Comparison of ENCODE assay signal across 11 mouse cellular contexts in genomic region chr11:75619133-75619532, GRCm38 (mm10). TPM values are rescaled to one million over a fixed set of nuclear protein-coding genes. Genes with fewer than 3 reads are reported as not detected.
DNase-seq lines count a peak whose midpoint lies in the region; ATAC-seq and TF ChIP-seq lines count a peak whose summit lies in the region.
"Had no signal": no experiment of that assay in that cellular context is flagged by ENCODE, and none has a peak within 500 bp of the region (broad histone marks: within the 10 kb centered on the region; RNA-seq: fewer than 3 reads in every experiment).

No protein-coding gene starts in this region.

- H3K4me1 ChIP-seq in midbrain, postnatal 0 days (ENCODE audit: insufficient read depth, low read length): no peaks in the 10 kb centered on the region
- no peaks in the 10 kb centered on the region for H3K4me1 ChIP-seq in midbrain, embryonic 13.5 days (replicated peaks)
- H3K4me1 ChIP-seq: embryonic facial prominence, embryonic 12.5 days had no signal

- H3K27me3 ChIP-seq in midbrain, postnatal 0 days (ENCODE audit: insufficient read depth, low read length): no peaks in the 10 kb centered on the region
- no peaks in the 10 kb centered on the region for H3K27me3 ChIP-seq in midbrain, embryonic 13.5 days
- H3K27me3 ChIP-seq: embryonic facial prominence, embryonic 12.5 days; liver, embryonic 13.5 days had no signal

- no peak overlapping the region for H3K4me3 ChIP-seq in midbrain, postnatal 0 days (ENCODE audit: low read depth, low read length)
- no peak overlapping the region for H3K4me3 ChIP-seq in midbrain, embryonic 13.5 days (replicated peaks)
- H3K4me3 ChIP-seq: embryonic facial prominence, embryonic 12.5 days; liver, embryonic 13.5 days had no signal

- H3K9ac ChIP-seq in midbrain, postnatal 0 days (replicated peaks; ENCODE audit: low read length, poor library complexity, severe bottlenecking): no peak overlapping the region
- no peak overlapping the region for H3K9ac ChIP-seq in midbrain, embryonic 13.5 days (replicated peaks)
- H3K9ac ChIP-seq: embryonic facial prominence, embryonic 12.5 days; liver, embryonic 13.5 days had no signal

- intact Hi-C loops in gastrocnemius, postnatal 14 days (cut with DNase I; ENCODE audit: low total_unique reads): no loop called here
- intact Hi-C loops in left cerebral cortex, postnatal 36 days (cut with DNase I): no loop called here

- TF ChIP-seq CTCF in midbrain, postnatal 0 days (IDR thresholded peaks at IDR 0.05): peak; percentile 49

- H3K4me2 ChIP-seq in midbrain, postnatal 0 days (ENCODE audit: low read depth, low read length, poor library complexity, severe bottlenecking): no peak overlapping the region
- H3K4me2 ChIP-seq in midbrain, embryonic 13.5 days (replicated peaks): no peak overlapping the region
- H3K4me2 ChIP-seq: embryonic facial prominence, embryonic 12.5 days; liver, embryonic 13.5 days had no signal

- WGBS in midbrain, postnatal 0 days: 89% methylated on average over 5 of the region's 5 CpGs
- WGBS in midbrain, embryonic 13.5 days: 82% methylated on average over 5 of the region's 5 CpGs

- peaks cover 30% of the 10 kb centered on the region for H3K36me3 ChIP-seq in midbrain, postnatal 0 days (ENCODE audit: insufficient read depth, low read length)
- H3K36me3 ChIP-seq in midbrain, embryonic 13.5 days: peaks cover 78% of the 10 kb centered on the region

- peak; percentile 39 for DNase-seq in gastrocnemius, postnatal 14 days
- DNase-seq in gastrocnemius, adult 8-10 months (ENCODE audit: low spot score in 2 of 2): no peak
- no peak for DNase-seq in midbrain, postnatal 0 days (ENCODE audit: low spot score)
- DNase-seq in thymus, postnatal 36 days: peak; percentile 58
- no peak for DNase-seq in left cerebral cortex, postnatal 36 days (ENCODE audit: low spot score in 2 of 2)
- DNase-seq: liver, embryonic 13.5 days; retina, postnatal 1 day had no signal

- H3K27ac ChIP-seq in midbrain, postnatal 0 days (ENCODE audit: low read depth, low read length): no peak overlapping the region
- no peak overlapping the region for H3K27ac ChIP-seq in midbrain, embryonic 13.5 days
- H3K27ac ChIP-seq: embryonic facial prominence, embryonic 12.5 days; liver, embryonic 13.5 days had no signal

- ATAC-seq in midbrain, postnatal 0 days (ENCODE audit: low FRiP score): no peak
- ATAC-seq in midbrain, embryonic 13.5 days: no peak
- 0 out of 2 replicates have a peak, but pooled peaks have one; percentile 40 for ATAC-seq in erythroid progenitor cell, adult 5-6 weeks (replicated peaks; ENCODE audit: low FRiP score, poor library complexity, severe bottlenecking)
- no peak for ATAC-seq in inflammation-experienced regulatory T-cells, adult 6 months

- no peaks in the 10 kb centered on the region for H3K9me3 ChIP-seq in midbrain, postnatal 0 days (ENCODE audit: low read length)
- H3K9me3 ChIP-seq in midbrain, embryonic 13.5 days: no peaks in the 10 kb centered on the region
- H3K9me3 ChIP-seq: embryonic facial prominence, embryonic 12.5 days; liver, embryonic 13.5 days had no signal

RNA-seq across cellular contexts. Expression of gene Inpp5k, which starts 11.7 kb away (rescaled TPM):
- total RNA-seq in gastrocnemius, postnatal 14 days (2021): 10 to 100 TPM; 17.0 to 23.0 TPM
- total RNA-seq in gastrocnemius, adult 8-10 months (2022): 10 to 100 TPM; 20.2 to 25.3 (median 23.6) TPM
- total RNA-seq in midbrain, postnatal 0 days (2014; rRNA removed): 50.0 and 50.2 TPM in 2 replicates
- polyA plus RNA-seq in midbrain, postnatal 0 days (2015; fragmentation: Nextera tagmentation; extraction: Ambion mirVana): 43.7 and 49.9 TPM in 2 replicates
- polyA plus RNA-seq in midbrain, embryonic 13.5 days (2015; fragmentation: Nextera tagmentation; extraction: Ambion mirVana): 41.9 and 43.4 TPM in 2 replicates
- 36.8 and 78.8 TPM in 2 replicates for total RNA-seq in erythroid progenitor cell, adult 5-6 weeks (2015; ENCODE audit: low replicate concordance)
- 38.4 and 46.3 TPM in 2 replicates for total RNA-seq in erythroid progenitor cell, adult 5-6 weeks (2017; ENCODE audit: low replicate concordance)
- polyA plus RNA-seq in inflammation-experienced regulatory T-cells, adult 6 months (2017; shearing (Covaris generic)): 100 to 1,000 TPM; 110 to 156 (median 133) TPM
- 10 to 100 TPM; 39.1 to 43.1 TPM for total RNA-seq in left cerebral cortex, postnatal 36 days (2021)

RNA-seq across cellular contexts. Expression of gene Myo1c, which starts 31.2 kb away (rescaled TPM):
- total RNA-seq in gastrocnemius, postnatal 14 days (2021): 10 to 100 TPM; 50.5 to 51.8 TPM
- 10 to 100 TPM; 29.7 to 34.7 (median 32.1) TPM for total RNA-seq in gastrocnemius, adult 8-10 months (2022)
- 19.3 and 22.8 TPM in 2 replicates for total RNA-seq in midbrain, postnatal 0 days (2014; rRNA removed)
- 7.7 and 7.8 TPM in 2 replicates for polyA plus RNA-seq in midbrain, postnatal 0 days (2015; fragmentation: Nextera tagmentation; extraction: Ambion mirVana)
- polyA plus RNA-seq in midbrain, embryonic 13.5 days (2015; fragmentation: Nextera tagmentation; extraction: Ambion mirVana): 6.5 and 7.6 TPM in 2 replicates
- total RNA-seq in erythroid progenitor cell, adult 5-6 weeks (2015; ENCODE audit: low replicate concordance): 15.5 and 22.2 TPM in 2 replicates
- 17.3 and 21.2 TPM in 2 replicates for total RNA-seq in erythroid progenitor cell, adult 5-6 weeks (2017; ENCODE audit: low replicate concordance)
- polyA plus RNA-seq in inflammation-experienced regulatory T-cells, adult 6 months (2017; shearing (Covaris generic)): 10 to 100 TPM; 15.6 to 24.5 (median 23.1) TPM
- total RNA-seq in left cerebral cortex, postnatal 36 days (2021): 10 to 100 TPM; 18.0 to 20.7 TPM

RNA-seq across cellular contexts. Expression of gene Pitpna, which starts 31.2 kb away (rescaled TPM):
- 100 to 1,000 TPM; 176 to 185 TPM for total RNA-seq in gastrocnemius, postnatal 14 days (2021)
- total RNA-seq in gastrocnemius, adult 8-10 months (2022): 100 to 1,000 TPM; 153 to 214 (median 207) TPM
- 105 and 108 TPM in 2 replicates for total RNA-seq in midbrain, postnatal 0 days (2014; rRNA removed)
- polyA plus RNA-seq in midbrain, postnatal 0 days (2015; fragmentation: Nextera tagmentation; extraction: Ambion mirVana): 91.7 and 106 TPM in 2 replicates
- 77.8 and 99.2 TPM in 2 replicates for polyA plus RNA-seq in midbrain, embryonic 13.5 days (2015; fragmentation: Nextera tagmentation; extraction: Ambion mirVana)
- total RNA-seq in erythroid progenitor cell, adult 5-6 weeks (2015; ENCODE audit: low replicate concordance): 39.8 and 49.4 TPM in 2 replicates
- total RNA-seq in erythroid progenitor cell, adult 5-6 weeks (2017; ENCODE audit: low replicate concordance): 18.0 and 33.4 TPM in 2 replicates
- 10 to 100 TPM; 30.5 to 50.5 (median 40.2) TPM for polyA plus RNA-seq in inflammation-experienced regulatory T-cells, adult 6 months (2017; shearing (Covaris generic))
- total RNA-seq in left cerebral cortex, postnatal 36 days (2021): 100 to 1,000 TPM; 315 to 349 TPM

RNA-seq across cellular contexts. Expression of gene Crk, which starts 59.9 kb away (rescaled TPM):
- 10 to 100 TPM; 44.6 to 45.4 TPM for total RNA-seq in gastrocnemius, postnatal 14 days (2021)
- total RNA-seq in gastrocnemius, adult 8-10 months (2022): 10 to 100 TPM; 48.7 to 68.4 (median 50.0) TPM
- total RNA-seq in midbrain, postnatal 0 days (2014; rRNA removed): 79.5 and 90.1 TPM in 2 replicates
- polyA plus RNA-seq in midbrain, postnatal 0 days (2015; fragmentation: Nextera tagmentation; extraction: Ambion mirVana): 71.6 and 75.0 TPM in 2 replicates
- 129 and 130 TPM in 2 replicates for polyA plus RNA-seq in midbrain, embryonic 13.5 days (2015; fragmentation: Nextera tagmentation; extraction: Ambion mirVana)
- total RNA-seq in erythroid progenitor cell, adult 5-6 weeks (2015; ENCODE audit: low replicate concordance): 32.1 and 41.5 TPM in 2 replicates
- 43.8 and 83.8 TPM in 2 replicates for total RNA-seq in erythroid progenitor cell, adult 5-6 weeks (2017; ENCODE audit: low replicate concordance)
- 10 to 100 TPM; 10.5 to 13.5 (median 12.0) TPM for polyA plus RNA-seq in inflammation-experienced regulatory T-cells, adult 6 months (2017; shearing (Covaris generic))
- 100 to 1,000 TPM; 130 to 133 TPM for total RNA-seq in left cerebral cortex, postnatal 36 days (2021)

Comparison
In these comparisons a context has a peak if more than half of its experiments do, and no peak if none do; other contexts are left out.
1. DNase-seq: peak in gastrocnemius, postnatal 14 days (single experiment) and thymus, postnatal 36 days (2 of 2); none in gastrocnemius, adult 8-10 months (0 of 2), midbrain, postnatal 0 days (single experiment) and left cerebral cortex, postnatal 36 days (0 of 2).